Mouse (Mus musculus) CH12.LX (cell line): ENCODE data around the gene Farsa. TPM values are rescaled to one million over a fixed set of nuclear protein-coding genes. Genes with fewer than 3 reads are reported as not detected.

ENCODE experiments used
- DNase-seq: peaks from one replicate; pipeline ENCODE4 v3.0.0-alpha.2; 2013; ENCODE audit errors: extremely low read depth
- H3K27ac ChIP-seq: 2 replicates; pipeline ENCODE4 v1.5.1; 2012; ENCODE audit warnings: low read depth, mild to moderate bottlenecking, control low read depth, moderate library complexity; ENCODE audit not compliant: insufficient read depth
- H3K27me3 ChIP-seq: replicated peaks from 2 replicates; pipeline ENCODE3; 2012; ENCODE audit warnings: inconsistent platforms
- H3K36me3 ChIP-seq, 2 experiments: replicated peaks in 1 of 2; 2 replicates each; pipeline versions ENCODE3 to v1.6.1; 2012; ENCODE audit warnings: inconsistent platforms in 1 of 2, low read length in 1 of 2, mild to moderate bottlenecking in 1 of 2, mixed read lengths in 1 of 2, moderate library complexity in 1 of 2; ENCODE audit not compliant: control insufficient read depth in 1 of 2, insufficient read depth in 1 of 2
- H3K4me1 ChIP-seq, 2 experiments: 2 replicates each; pipeline ENCODE4 v1.6.1; 2012; ENCODE audit warnings: inconsistent platforms in 1 of 2, moderate library complexity in 1 of 2; ENCODE audit not compliant: insufficient read depth in 2 of 2, control insufficient read depth in 1 of 2
- H3K4me2 ChIP-seq: 2 replicates; pipeline ENCODE4 v1.6.1; 2012; ENCODE audit warnings: low read depth, mild to moderate bottlenecking, control low read depth; ENCODE audit not compliant: poor library complexity, insufficient read depth, severe bottlenecking
- H3K4me3 ChIP-seq, 3 experiments: fragments of 150-350 bp in 1 of 3; sonication (generic) in 1 of 3; replicated peaks in 1 of 3; 2 replicates each; pipeline versions ENCODE3 to v1.5.1; 2011 to 2012; ENCODE audit warnings: low read depth in 2 of 3, low read length in 2 of 3, mild to moderate bottlenecking in 2 of 3, moderate library complexity in 2 of 3, control low read depth in 1 of 3, improper control_type of control experiment in 1 of 3, inconsistent platforms in 1 of 3, mixed read lengths in 1 of 3; ENCODE audit not compliant: poor library complexity in 1 of 3
- H3K79me2 ChIP-seq: replicated peaks from 2 replicates; pipeline ENCODE4 v1.6.1; 2012; ENCODE audit warnings: mild to moderate bottlenecking, moderate library complexity; ENCODE audit not compliant: control insufficient read depth, poor library complexity, insufficient read depth, severe bottlenecking; ENCODE audit errors: extremely low read depth
- H3K9ac ChIP-seq: 2 replicates; pipeline ENCODE4 v1.6.1; 2012; ENCODE audit warnings: low read depth, mild to moderate bottlenecking, control low read depth, moderate library complexity; ENCODE audit not compliant: insufficient read depth
- H3K9me3 ChIP-seq: replicated peaks from 2 replicates; pipeline ENCODE3; 2012; ENCODE audit warnings: low read length, inconsistent platforms, mixed read lengths
- BHLHE40 ChIP-seq: IDR thresholded peaks from 2 replicates; pipeline ENCODE4 v1.6.1; 2011; ENCODE audit warnings: mild to moderate bottlenecking, low read depth, low read length, improper control_type of control experiment
- CHD1 ChIP-seq: IDR thresholded peaks from 2 replicates; pipeline ENCODE4 v1.6.1; 2012; ENCODE audit warnings: low read depth, low read length, improper control_type of control experiment, inconsistent platforms
- CTCF ChIP-seq, 2 experiments: IDR thresholded peaks in 1 of 2; conservative IDR thresholded peaks in 1 of 2; 2 replicates each; pipeline ENCODE4 v1.5.1; 2011 to 2012; ENCODE audit warnings: low read depth in 2 of 2, low read length in 2 of 2, improper control_type of control experiment in 1 of 2, inconsistent platforms in 1 of 2, mild to moderate bottlenecking in 1 of 2, moderate library complexity in 1 of 2
- E2F4 ChIP-seq: IDR thresholded peaks from 2 replicates; pipeline ENCODE4 v1.6.1; 2011; ENCODE audit warnings: low read depth, low read length, improper control_type of control experiment; ENCODE audit not compliant: insufficient replicate concordance
- EP300 ChIP-seq: IDR thresholded peaks from 2 replicates; pipeline ENCODE4 v1.6.1; 2011; ENCODE audit warnings: low read length, improper control_type of control experiment
- ETS1 ChIP-seq: conservative IDR thresholded peaks from 2 replicates; pipeline ENCODE4 v1.6.1; 2012; ENCODE audit warnings: low read depth, mild to moderate bottlenecking, inconsistent platforms, low read length, improper control_type of control experiment, moderate library complexity
- HCFC1 ChIP-seq: IDR thresholded peaks from 2 replicates; pipeline ENCODE4 v1.6.1; 2012; ENCODE audit warnings: low read depth, mild to moderate bottlenecking, inconsistent platforms, low read length, improper control_type of control experiment
- IRF4 ChIP-seq: IDR thresholded peaks from 2 replicates; pipeline ENCODE4 v1.6.1; 2014; ENCODE audit warnings: low read depth, mild to moderate bottlenecking, inconsistent platforms, low read length, improper control_type of control experiment
- MEF2A ChIP-seq: IDR thresholded peaks from 2 replicates; pipeline ENCODE4 v1.6.1; 2014; ENCODE audit warnings: low read depth, mild to moderate bottlenecking, inconsistent platforms, low read length, improper control_type of control experiment, borderline replicate concordance
- MXI1 ChIP-seq: IDR thresholded peaks from 2 replicates; pipeline ENCODE4 v1.6.1; 2011; ENCODE audit warnings: mild to moderate bottlenecking, low read depth, low read length, improper control_type of control experiment
- MYC ChIP-seq: IDR thresholded peaks from 2 replicates; pipeline ENCODE4 v1.6.1; 2011; ENCODE audit warnings: low read depth, mild to moderate bottlenecking, improper control_type of control experiment, low read length
- NRF1 ChIP-seq: IDR thresholded peaks from 2 replicates; pipeline ENCODE4 v1.6.1; 2014; ENCODE audit warnings: low read depth, mild to moderate bottlenecking, inconsistent platforms, low read length, improper control_type of control experiment, moderate library complexity
- POLR2A ChIP-seq: IDR thresholded peaks from 2 replicates; pipeline ENCODE4 v1.6.1; 2011; ENCODE audit warnings: low read depth, mild to moderate bottlenecking, improper control_type of control experiment, low read length
- RAD21 ChIP-seq: IDR thresholded peaks from 2 replicates; pipeline ENCODE4 v1.6.1; 2011; ENCODE audit warnings: low read depth, mild to moderate bottlenecking, low read length, improper control_type of control experiment, moderate library complexity
- RCOR1 ChIP-seq: conservative IDR thresholded peaks from 2 replicates; pipeline ENCODE4 v1.6.1; 2012; ENCODE audit warnings: low read depth, mild to moderate bottlenecking, inconsistent platforms, low read length, improper control_type of control experiment
- SMC3 ChIP-seq: IDR thresholded peaks from 2 replicates; pipeline ENCODE4 v1.6.1; 2011; ENCODE audit warnings: low read depth, low read length, improper control_type of control experiment
- TCF12 ChIP-seq: IDR thresholded peaks from 2 replicates; pipeline ENCODE4 v1.6.1; 2014; ENCODE audit warnings: low read depth, mild to moderate bottlenecking, inconsistent platforms, low read length, improper control_type of control experiment
- ZNF384 ChIP-seq: IDR thresholded peaks from 2 replicates; pipeline ENCODE4 v1.6.1; 2012; ENCODE audit warnings: low read depth, low read length, improper control_type of control experiment, inconsistent platforms
- dilution Hi-C: fragments of 300-500 bp; cut with MboI; formaldehyde crosslinking; loops from 2 replicates; pipeline ENCODE4 v1.14.3; 2020; ENCODE audit warnings: low sequenced_read_pairs; ENCODE audit not compliant: extremely low pct_unique_long_range_greater_than_20kb, extremely low pct_ligation_motif_present
- in situ Hi-C: fragments of 300-500 bp; cut with MboI; formaldehyde crosslinking; loops from 3 replicates; pipeline ENCODE4 v1.14.3; 2019; ENCODE audit warnings: low sequenced_read_pairs, low pct_ligation_motif_present, low pct_unique_long_range_greater_than_20kb, mixed read lengths
- polyA plus RNA-seq: library from polyadenylated mRNA; unstranded; fragments of >175 nt; gene quantifications from 2 replicates; pipeline ENCODE4 v1.2.1, GENCODE M21; 2012; ENCODE audit warnings: low read depth; ENCODE audit not compliant: insufficient read length
- total RNA-seq, 2 experiments: library from RNA; depleted of rRNA; stranded (reverse); fragments of 300-350 nt in 1 of 2; fragments of >200 nt in 1 of 2; gene quantifications; 2 replicates each; pipeline ENCODE4 v1.2.3; 2012 to 2014

Farsa gene
- total and polyA plus RNA-seq, 3 experiments: 142 to 175 (median 146) TPM

GRCm38 (mm10) chr8:84911854-84912253, 55.1 kb downstream of the Farsa start:
- H3K9me3 ChIP-seq: peaks cover 13% of the 10 kb centered on the region
- no peak overlapping the region for H3K4me2 ChIP-seq
- dilution Hi-C loops: no loop called here
- H3K4me1 ChIP-seq: peaks cover 8 to 15% of the 10 kb centered on the region in 2 experiments
- no peak overlapping the region for H3K27ac ChIP-seq
- H3K79me2 ChIP-seq: no peaks in the 10 kb centered on the region
- no peaks in the 10 kb centered on the region for H3K27me3 ChIP-seq
- in situ Hi-C loops: no loop called here
- peaks cover 12 to 57% of the 10 kb centered on the region in 2 experiments for H3K36me3 ChIP-seq
- TF ChIP-seq RCOR1: no peak
- DNase-seq: no peak
- H3K4me3 ChIP-seq: no peak overlapping the region
- no peak overlapping the region for H3K9ac ChIP-seq

DNA sequence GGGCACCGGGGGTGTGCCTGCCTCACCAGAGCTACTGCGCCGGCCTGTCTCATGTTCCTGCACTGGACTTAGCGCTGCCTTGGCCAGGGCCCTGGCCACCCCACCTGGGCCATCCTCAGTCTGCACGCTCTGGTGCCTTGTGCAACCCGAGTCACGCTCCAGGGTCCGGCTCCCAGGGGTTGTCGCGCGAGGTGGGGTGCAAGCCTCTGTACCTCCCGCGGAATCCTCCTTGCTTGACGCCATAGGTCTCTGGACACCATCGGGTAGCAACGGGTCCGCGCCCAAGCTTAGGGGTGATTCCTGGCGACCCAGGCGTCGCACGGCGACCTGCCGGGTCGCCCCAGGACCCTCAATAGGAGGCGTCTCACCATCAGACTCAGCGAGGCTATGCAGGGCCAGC, 55.6 kb downstream of the Farsa start:
- Histone ChIP-seq H3K4me2 (no peak overlapping the region), H3K9ac (no peak overlapping the region), H3K79me2 (no peaks in the 10 kb centered on the region), H3K9me3 (peaks cover 13% of the 10 kb centered on the region), H3K4me3 (no peak overlapping the region), H3K4me1 (peaks cover 8 to 15% of the 10 kb centered on the region in 2 experiments), H3K36me3 (peaks cover 12 to 58% of the 10 kb centered on the region in 2 experiments), H3K27me3 (no peaks in the 10 kb centered on the region), H3K27ac (no peak overlapping the region)
- TF ChIP-seq IRF4 (no peak), CHD1 (no peak), MYC (no peak), NRF1 (no peak), HCFC1 (no peak), RAD21 (no peak), EP300 (no peak), MEF2A (no peak), TCF12 (no peak), POLR2A (no peak), E2F4 (no peak), SMC3 (no peak), BHLHE40 (no peak), CTCF (conservative IDR thresholded peaks at IDR 0.05 in 1 of 2, IDR thresholded peaks at IDR 0.05 in 1 of 2; ENCODE audit: low read depth in 2 of 2, low read length in 2 of 2) (no peak), ZNF384 (no peak), MXI1 (no peak), ETS1 (no peak)
- dilution Hi-C loops: no loop called here
- no peak for DNase-seq
- in situ Hi-C loops: no loop called here
